Mouse (Mus musculus) kidney, adult 11 months (tissue): Measurements from ENCODE around the gene Zfyve9.
"Not testable (repeated sequence)": the region's sequence is repeated elsewhere in the genome, so short reads cannot be mapped to it uniquely, and the experiment has no call there.

Source experiments
- DNase-seq: peaks from one replicate; pipeline ENCODE4 v3.0.0; 2022

Gene Zfyve9

DNA sequence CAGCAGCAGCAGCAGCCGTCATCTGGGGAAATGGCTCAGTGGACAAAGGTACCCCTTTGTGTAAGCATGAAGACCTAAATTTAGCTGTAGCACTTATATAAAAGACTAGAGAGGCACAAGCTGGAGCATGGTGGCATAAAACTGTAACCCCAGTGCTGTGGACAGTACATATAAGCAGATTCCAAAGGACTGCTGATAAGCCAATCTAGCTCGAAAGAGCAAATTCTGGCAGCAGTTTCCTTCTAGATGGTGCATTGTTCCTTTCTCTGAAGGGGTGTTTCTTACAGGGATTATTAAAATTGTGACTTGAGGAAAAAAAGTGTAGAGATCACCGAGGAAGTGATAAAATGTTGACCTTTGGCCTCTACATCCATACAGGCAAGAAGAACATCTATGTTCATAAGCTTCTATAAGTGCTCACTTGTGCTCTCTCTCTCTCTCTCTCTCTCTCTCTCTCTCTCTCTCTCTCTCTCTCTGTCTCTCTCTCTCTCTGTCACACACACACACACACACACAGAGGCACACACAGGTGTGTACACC is 59.3 kb downstream of the Zfyve9 start:
- no peak for DNase-seq

DNA sequence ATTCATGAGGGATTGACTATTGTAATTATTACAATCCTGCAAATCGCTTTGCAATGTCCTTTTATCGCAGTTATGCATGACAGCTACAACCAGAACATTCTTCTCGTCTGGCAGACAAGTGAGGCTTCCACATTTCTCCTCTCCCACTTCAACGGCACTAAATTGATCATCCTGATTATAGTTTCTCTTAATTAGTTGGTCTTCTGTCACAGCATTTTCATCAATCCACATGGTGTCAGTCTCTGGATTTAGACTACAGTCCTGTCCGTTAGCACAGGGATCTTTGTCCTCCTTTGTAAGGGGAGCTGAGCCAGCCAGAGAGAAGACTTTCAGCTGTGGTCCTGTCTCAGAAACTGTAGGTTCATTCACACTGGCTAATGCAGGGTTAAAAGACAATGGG is 61.2 kb downstream of the Zfyve9 start, which contains the start of gene 3110021N24Rik:
Gene 3110021N24Rik, plus strand, starts transcription at position 301 of the 400 bp plus-strand sequence.
- DNase-seq = no peak

DNA sequence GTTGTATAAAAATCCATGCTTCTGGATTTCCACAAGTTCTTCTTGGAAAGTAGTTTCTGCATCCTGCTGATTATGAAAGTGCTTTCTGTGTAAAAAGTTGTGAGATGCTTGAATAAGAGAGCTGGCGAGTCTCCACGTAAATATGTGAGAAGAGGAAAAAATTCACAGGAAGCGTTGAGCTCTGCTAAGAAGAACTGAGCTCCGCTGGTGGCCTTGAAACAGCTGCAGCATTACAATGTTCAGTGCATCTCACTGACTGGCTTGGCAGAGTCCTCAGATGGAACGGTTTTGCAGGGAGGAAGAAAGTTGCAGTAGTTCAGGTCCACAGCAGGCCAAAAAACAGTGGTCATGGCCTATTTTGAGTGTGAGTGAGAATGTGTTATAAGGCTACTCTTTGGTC is 72.4 kb downstream of the Zfyve9 start:
- no peak for DNase-seq

DNA sequence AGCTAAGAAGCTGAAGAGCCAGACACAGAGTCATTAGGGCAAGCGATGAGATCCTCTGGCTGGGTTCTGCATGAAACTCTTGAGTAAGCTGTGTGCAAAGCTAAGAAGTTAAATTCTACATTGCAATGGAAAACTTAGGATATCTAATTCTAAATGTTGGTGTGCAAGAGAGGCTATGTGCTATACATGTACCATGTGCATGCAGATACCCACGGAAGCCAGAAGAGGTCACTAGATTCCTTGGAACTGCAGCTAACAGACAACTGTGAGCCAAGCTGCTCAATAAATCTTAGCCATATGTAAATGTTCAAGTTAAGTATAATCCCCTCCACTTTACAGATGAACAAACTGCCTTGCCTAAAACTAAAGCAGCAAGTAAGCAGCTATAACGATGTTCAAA is 83.7 kb downstream of the Zfyve9 start:
- DNase-seq = peak; percentile 31

DNA sequence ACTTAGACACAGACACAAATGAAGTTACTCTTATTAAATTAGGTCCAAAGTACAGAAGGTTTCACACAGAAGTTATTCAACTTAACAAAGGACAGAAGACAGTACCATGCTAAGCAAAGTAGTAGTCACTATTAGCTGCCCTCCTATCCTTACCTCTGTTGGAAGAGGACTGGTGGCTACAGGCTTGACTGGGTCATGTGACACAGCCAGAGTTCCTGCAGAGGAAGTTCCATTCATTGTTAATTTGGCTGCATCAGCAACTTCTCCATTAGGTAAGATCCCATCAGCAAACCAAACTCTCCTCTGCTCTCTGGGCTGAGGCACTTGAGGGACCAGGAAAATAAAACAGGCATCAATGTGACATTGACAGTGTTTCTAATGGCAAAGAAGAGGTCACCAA is 89.1 kb downstream of the Zfyve9 start:
- no peak for DNase-seq

DNA sequence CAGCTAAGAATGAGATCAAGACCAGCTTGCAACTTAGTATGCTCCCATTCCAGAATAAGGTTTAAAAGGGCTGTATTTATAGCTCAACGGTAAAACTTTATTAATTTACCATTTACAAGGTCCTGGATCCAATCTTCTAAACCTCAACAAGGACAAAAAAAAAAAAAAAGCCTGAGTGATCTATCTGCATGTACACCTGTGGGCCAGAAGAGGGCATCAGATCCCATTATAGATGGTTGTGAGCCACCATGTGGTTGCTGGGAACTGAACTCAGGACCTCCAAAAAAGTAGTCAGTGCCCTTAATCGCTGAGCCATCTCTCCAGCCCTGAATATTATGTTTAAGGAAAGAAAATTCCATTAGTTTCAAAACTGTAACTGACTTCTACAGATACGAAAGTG is 90.1 kb downstream of the Zfyve9 start:
- DNase-seq = no peak

DNA sequence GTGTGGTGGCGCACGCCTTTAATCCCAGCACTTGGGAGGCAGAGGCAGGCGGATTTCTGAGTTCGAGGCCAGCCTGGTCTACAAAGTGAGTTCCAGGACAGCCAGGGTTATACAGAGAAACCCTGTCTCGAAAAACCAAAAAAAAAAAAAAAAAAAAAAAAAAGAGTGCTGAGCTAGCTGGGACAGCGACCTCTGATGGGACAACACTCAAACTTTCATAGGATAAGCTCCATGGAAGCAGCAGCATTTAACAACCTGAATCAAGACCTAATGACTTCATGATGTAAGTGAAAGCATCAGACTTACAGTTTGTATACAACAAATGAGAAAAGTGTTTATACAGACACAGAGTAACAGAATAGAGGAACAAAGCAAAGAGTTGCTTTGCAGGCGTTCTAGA is 93.5 kb downstream of the Zfyve9 start:
- not testable (repeated sequence) for DNase-seq

DNA sequence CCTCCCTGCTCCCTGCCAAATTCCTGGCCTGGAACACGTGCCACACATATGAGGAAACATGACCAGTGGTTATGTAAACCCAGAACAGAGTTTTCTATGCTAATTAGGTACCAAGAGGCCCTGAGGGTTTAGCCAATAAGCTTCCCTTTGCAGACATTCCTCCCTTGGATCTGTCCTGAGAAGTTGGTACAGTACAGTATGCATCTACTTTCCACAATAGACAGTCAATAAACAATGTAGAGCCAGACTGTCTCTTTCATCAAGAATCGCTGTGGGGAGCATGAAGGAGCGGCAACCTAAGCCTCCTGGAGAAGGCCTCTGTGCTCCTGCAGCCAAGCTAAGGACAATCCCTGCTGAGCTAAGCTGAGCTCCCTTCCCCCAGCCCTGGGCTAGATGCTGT is 94.4 kb downstream of the Zfyve9 start:
- peak; percentile 26 for DNase-seq

DNA sequence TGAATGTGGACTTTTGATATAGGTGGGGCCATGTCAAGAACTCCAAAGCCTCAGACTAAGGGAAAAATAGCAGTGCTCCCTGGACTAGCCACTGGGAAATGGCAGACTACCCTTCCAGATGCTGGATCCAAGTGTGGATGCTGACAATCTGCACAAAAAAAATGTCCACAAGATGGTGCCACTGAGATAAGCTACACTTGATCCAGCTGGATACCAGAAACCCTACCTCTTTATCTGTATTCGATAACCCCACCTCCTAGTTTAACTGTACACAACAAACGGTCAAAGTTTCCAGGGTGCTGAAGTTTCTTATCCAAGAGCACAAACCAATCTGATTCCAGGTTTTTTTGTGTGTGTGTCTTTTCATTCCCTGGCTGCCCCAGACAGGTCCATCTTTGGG is 116.2 kb downstream of the Zfyve9 start:
- no peak for DNase-seq

DNA sequence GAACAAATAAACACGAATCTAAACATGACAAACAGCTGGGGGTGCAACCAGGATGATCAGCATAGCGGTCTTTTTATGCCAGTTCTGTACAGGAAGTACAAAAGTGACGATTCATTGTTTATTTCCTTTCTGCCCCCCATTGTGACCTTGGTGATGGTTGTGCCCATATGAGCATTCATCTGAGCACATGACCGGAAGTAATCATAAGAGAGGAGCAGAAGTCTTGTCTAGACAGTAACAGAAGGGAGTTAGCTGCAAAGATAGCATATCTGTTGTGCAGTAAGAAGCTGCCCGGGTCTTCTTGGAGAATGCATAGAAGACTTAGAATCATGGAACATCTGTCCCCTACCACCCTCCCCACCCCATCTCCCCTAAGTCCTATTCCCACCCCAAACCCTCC is 141.8 kb downstream of the Zfyve9 start:
- DNase-seq = no peak

DNA sequence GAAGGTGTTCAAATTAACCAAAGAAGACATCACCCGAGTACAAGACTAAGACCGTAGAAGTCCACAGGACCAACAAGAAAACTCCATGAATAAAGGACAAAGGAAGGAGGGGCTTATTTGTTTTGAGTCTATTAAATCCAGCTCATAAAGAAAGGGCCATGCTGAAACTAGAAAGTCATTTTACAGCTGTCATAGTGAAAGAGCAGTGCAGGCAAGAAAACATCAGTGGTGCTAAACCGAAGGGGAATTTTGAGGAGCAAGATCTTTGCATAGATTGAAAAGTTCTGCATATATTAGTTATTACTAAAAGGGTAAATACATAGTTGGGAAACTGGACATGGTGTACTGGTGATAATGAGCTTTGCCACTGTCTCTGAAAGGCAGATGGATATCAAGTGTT is 142.9 kb downstream of the Zfyve9 start:
- DNase-seq = no peak

DNA sequence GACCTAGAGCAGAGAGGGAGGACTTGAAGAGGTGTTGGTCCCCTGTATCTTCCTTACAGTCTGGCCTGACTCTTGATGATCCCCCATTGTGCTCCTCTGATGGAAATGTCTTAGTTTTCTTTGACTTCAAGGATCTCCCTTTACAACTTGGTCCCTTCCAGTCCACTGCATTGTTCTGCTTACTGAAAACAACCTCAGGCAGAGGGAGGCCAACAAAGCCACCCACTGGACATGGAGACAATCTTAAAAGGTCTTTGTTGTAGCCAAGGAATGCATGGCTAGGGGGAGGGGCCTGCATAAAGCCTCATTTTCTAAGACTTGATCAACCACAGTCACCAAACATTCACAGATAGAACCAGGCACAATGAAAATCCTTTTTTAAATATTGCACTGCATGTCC is 145.5 kb downstream of the Zfyve9 start:
- no peak for DNase-seq

DNA sequence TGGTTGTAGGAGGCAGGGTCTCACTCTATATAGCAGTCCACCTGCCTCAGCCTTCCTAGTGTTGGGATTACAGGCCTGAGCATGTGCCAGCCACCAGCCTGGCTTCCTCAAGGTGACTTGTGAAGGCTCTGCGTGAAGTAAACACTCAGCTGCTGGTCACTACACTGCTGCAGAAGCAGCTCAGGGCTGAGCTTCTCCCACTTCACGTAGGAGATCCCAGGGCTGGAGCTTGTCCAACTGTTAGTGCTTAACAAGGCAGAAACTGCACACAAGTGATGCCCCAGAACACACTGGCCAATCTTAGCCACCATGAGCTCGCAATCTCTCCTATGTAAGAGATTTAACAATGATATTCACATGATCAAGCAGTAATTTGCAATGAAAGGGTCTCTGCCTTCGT is 145.9 kb downstream of the Zfyve9 start:
- no peak for DNase-seq

DNA sequence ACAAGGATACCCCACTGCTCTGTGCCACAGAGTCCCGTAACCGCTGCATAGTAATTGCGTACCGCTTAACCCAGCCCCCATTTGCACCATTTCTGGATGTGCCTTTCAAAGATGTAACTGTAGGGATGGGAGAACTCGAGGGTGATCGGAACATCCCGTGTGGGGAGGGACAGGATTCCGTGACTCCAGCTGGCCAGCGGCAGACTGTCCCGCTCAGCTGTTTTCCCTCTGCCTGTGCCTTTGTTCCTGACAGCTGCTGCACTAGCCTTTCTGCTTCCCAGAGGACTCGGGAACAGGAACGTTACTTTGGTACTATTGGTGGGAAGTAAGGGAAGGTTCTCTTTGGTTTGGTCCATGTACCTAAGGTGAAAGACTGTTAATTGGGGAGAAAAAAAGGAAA is 146.9 kb downstream of the Zfyve9 start:
- no peak for DNase-seq

DNA sequence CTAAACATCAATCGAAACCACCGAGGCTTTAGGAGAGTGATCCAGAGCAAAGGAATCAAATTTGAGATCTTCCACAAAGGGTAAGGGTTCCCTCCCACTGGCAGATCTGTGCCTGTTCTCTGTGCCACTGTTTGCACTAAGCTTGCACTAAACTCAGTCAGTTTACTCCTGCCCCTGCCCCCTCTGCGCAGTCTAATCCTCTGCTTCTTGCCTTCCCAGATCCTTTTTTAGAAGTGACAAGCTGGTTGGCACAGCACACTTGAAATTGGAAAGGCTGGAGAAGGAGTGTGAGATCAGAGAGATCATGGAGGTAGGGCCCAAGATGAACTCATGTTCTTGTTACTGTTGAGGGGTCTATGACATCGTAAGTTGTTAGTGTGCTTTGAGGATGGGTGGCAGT is 149.0 kb downstream of the Zfyve9 start:
- no peak for DNase-seq

DNA sequence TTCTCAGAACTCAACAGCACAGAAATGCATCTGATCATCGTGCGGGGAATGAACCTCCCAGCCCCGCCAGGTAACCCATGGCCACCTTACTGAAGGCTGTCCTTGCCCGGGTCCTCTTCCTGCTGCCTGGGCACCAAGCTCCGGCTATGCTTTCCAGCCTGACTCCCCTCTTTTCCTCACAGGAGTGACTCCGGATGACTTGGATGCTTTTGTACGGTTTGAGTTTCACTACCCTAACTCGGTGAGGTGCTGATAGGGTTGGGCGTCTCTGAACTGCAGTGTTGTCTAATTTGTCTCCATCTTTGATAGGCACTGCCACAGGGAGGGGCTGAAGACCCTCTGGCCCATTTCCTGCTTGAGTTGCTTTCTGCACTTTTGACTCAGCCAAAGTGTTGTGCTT is 150.5 kb downstream of the Zfyve9 start:
- DNase-seq = no peak

DNA sequence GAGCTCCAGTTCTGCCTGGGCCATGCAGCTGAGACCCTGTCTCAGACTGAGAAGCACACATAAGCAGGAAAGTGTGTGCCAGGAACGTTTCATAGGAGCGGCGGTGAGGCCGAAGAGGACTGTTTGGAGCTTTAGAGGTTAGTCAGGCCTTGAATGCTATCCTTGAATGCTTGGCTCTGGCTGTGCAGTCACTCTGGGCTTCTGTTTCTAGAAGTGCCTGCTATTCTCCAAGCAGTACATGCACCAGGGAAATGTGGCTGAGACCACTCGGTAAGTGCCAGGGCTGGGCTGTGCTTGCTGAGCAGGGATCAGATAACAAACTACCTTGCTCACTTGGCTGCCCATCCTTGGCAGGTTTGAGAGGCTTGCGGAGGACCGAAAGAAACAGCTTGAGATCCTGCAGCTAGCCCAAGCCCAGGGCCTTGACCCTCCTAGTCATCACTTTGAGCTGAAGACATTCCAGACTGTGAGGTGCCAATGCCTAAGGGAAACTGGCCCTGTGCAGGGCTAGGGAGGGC is 151.2 kb downstream of the Zfyve9 start:
- DNase-seq = no peak

DNA sequence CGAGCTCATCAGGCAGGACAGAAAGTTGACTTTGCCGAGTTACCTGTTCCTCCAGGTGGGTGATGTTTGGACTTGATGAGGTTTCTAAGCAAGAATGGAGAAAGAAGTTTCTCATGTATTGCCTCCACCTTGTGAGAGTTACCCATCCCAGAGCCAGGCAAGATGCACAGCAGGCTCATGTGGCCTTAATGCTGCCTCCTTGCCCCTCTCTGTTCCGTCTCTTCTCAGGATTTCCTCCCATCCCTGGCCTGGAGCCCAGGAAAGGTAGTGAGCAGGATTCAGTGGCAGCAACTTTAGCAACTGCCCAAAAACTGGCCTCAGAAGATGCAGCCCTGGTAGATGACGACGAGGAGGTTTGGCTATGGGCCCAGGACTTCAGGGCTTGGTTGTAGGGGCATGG is 153.5 kb downstream of the Zfyve9 start:
- no peak for DNase-seq

DNA sequence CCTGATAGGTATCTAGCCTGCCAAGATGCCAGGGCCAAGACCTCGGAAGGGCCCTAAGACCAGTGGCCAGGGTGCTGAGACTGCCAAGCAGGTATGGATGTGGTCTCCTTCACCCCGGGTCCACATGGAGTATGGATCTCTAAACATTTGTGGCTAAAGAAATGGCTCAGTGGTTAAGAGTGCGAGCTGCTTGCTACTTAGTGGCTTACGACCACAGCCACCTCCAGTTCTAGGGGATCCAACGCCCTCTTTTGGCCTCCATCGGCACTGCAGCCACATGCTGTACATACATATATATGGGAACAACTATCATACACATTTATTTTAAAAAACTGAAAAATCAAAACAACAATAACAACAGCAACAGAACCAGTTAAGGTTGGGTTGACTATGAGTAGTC is 159.1 kb downstream of the Zfyve9 start:
- DNase-seq = no peak

DNA sequence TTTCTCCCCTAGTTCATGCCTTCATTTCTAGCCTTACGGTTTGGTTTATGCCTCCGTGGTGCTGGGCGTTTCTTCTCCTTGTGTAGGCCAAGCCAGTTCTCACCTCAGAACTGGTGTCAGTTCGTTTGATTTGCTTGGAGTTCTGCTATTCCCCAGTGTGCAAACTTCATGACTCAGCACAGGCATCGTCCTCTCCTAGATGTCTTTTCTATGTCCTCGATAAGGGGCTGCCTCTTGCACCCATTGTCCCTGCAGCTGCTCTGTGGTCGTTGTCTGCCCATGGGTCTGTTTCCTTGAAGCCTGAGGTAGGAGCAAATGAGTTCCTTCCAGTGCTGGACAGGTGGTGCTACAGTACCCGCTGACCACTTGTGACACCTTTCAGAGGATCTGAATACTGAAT is 160.1 kb downstream of the Zfyve9 start:
- peak; percentile 6 for DNase-seq

DNA sequence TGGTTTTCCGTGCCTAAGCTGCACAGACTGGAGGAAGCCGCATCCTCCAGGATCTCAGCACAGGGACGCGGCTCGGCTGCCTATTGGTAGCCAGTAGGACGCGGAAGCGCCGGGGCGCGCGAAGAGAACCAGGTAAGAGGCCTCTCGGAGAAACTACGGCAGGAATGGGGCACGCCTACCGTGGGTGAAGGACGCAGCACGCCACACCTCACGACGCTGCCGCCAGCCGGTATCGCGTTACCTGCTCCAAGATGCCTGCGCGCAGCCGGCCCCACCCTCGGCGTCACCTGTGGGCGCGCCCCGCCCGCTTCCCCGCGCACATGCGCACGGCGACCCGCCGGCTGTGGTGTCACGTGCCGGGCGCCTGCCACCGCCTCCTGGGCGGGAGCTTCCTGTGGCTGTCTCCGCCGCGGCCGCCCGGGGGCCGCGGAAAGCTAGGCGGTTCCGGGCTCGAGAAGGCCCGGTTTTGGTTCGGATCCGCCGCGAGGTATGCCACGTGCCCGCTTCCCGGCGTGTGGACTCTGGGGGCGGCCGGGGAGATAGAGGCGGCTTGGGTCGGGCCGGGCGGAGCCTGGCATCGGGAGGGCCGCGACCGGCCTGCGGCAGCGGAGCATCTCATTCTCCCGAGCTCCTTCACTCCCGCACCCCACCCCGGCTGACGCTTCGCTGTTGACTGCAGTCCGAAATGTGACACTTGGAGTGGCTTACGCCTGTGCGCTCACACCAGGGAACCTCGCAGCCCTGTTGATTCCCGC is 160.8 kb downstream of the Zfyve9 start, which contains the start of gene Cc2d1b:
Gene Cc2d1b, plus strand, starts transcription at position 354 of the 755 bp plus-strand sequence.
- DNase-seq = peak; percentile 96

DNA sequence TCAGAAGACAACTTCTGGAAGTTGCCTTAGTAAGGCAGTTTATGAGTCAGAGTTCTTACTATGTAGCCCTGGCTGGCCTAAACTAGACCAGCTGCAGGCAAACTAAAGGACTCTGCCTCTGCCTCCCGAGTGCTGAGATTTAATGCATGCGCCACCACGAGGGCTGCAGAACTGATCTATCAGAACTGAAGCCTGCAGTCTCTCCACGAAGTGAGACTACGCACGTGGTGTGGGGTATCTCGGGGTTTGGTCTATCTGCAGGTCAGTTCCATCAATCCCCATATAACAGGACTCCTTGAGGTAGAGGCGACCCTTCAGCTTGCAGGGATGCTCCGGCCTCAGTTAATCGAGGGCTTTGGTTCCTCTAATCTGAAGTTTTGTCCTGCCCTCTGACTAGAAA is 161.4 kb downstream of the Zfyve9 start:
- DNase-seq = no peak

DNA sequence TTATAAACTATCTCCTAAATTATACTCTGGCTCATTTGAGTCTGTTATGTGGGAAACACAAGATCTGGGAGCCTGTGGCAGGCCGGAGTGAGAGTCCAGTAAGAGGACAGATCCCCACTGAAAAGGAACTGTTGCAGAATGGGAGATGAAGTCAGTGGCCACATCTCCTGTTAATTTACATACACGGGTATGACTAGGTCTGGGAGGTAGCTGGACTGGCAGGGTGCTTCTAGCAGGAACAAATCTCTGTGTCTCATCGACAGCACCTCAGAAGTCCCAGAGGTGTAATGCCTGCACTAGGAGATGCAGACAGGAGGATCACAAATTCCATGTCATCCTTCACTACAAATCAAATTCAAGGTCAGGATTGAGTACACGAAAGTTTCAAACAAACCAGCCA is 162.0 kb downstream of the Zfyve9 start:
- no peak for DNase-seq

DNA sequence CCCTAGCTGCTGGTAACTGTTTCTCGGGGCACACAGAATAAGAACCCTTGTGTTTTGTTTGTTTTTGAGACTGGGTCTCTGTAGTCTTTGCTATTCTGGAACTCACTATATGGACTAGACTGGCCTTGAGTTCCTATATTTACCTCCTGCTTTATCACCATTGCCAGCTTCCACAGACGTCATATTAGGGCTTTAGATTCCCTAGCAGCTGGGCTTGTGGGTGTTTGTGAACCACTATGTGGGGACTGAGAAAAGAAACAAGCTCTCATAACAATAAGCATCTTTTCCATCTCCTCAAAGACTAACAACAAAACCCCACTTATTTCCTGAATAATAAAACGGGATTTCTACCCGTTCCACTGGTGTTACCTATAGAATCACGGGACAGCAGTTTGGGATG is 169.7 kb downstream of the Zfyve9 start:
- no peak for DNase-seq

DNA sequence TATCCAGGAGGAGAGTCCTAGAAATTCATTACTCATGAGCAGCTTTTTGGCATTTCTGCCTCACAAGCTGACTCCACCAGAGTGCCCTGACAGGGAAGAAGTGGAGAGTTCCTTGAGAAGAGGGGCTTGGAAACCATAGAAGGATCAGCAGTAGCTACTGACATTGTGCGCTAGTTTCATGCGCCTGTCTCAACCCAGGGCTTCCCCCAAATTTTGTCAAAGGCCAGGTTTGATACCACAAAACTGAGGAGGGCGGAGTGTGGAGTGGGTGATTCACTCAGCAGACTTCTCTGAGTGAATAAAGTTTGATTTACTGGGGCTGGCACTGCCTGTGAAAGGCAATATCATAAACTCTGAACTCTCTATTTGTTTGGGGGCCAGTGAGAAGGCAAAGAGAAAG is 171.9 kb downstream of the Zfyve9 start:
- DNase-seq = no peak
